Mouse (Mus musculus) kidney, embryonic 14.5 days (tissue): Measurements from ENCODE around the gene Gm45021. TPM values are rescaled to one million over a fixed set of nuclear protein-coding genes. Genes with fewer than 3 reads are reported as not detected.
A peak's percentile ranks its signal among the peaks of the same experiment; 100 is the strongest.

ENCODE experiments used
- ATAC-seq: fragments of 200-750 bp; cut with Nextera tagmentation; 2 replicates; pipeline ENCODE4 v1.8.0; 2017; ENCODE audit warnings: moderate number of reproducible peaks, mild to moderate bottlenecking, moderate TSS enrichment, moderate library complexity; ENCODE audit not compliant: low FRiP score, low TSS enrichment
- H3K27ac ChIP-seq: fragments of 300-500 bp; sonication (generic); 2 replicates; pipeline ENCODE4 v1.5.1; 2014; ENCODE audit warnings: low read depth, mild to moderate bottlenecking, low read length, moderate library complexity, mixed read lengths
- H3K27me3 ChIP-seq: fragments of 300-500 bp; sonication (generic); 2 replicates; pipeline ENCODE4 v1.6.1; 2014; ENCODE audit warnings: mild to moderate bottlenecking, low read length; ENCODE audit not compliant: control insufficient read depth, insufficient read depth
- H3K36me3 ChIP-seq: fragments of 300-500 bp; sonication (generic); 2 replicates; pipeline ENCODE4 v1.6.1; 2014; ENCODE audit warnings: low read length, mixed read lengths; ENCODE audit not compliant: control insufficient read depth, insufficient read depth
- H3K4me1 ChIP-seq: fragments of 300-500 bp; sonication (generic); 2 replicates; pipeline ENCODE4 v1.6.1; 2014; ENCODE audit warnings: low read length, mixed read lengths; ENCODE audit not compliant: control insufficient read depth, insufficient read depth
- H3K4me2 ChIP-seq: fragments of 300-500 bp; sonication (generic); replicated peaks from 2 replicates; pipeline ENCODE4 v1.6.1; 2014; ENCODE audit warnings: low read depth, mild to moderate bottlenecking, low read length
- H3K4me3 ChIP-seq: fragments of 300-500 bp; sonication (generic); 2 replicates; pipeline ENCODE4 v1.5.1; 2014; ENCODE audit warnings: mild to moderate bottlenecking, low read length
- H3K9ac ChIP-seq: fragments of 300-500 bp; sonication (generic); 2 replicates; pipeline ENCODE4 v1.6.1; 2014; ENCODE audit warnings: low read depth, mild to moderate bottlenecking, low read length, moderate library complexity
- H3K9me3 ChIP-seq: fragments of 300-500 bp; sonication (generic); 2 replicates; pipeline ENCODE4 v1.6.1; 2016; ENCODE audit warnings: low read length; ENCODE audit not compliant: control insufficient read depth
- WGBS: fragments of 180-500 bp; shearing (Covaris S2); extraction: QIAGEN DNeasy Blood & Tissue Kit; methylation state at CpG from one replicate; pipeline ENCODE4 v1.1.7; 2014; 5-methylcytosine and 5-hydroxymethylcytosine counted together
- polyA plus RNA-seq: library from polyadenylated mRNA; unstranded; fragments of >200 nt; fragmentation: Nextera tagmentation; extraction: Ambion mirVana; gene quantifications from 2 replicates; pipeline ENCODE4 v1.2.1, GENCODE M21; 2014

The Gm45021 gene
- polyA plus RNA-seq, 1 experiment from 2014 or later, result not detected

DNA sequence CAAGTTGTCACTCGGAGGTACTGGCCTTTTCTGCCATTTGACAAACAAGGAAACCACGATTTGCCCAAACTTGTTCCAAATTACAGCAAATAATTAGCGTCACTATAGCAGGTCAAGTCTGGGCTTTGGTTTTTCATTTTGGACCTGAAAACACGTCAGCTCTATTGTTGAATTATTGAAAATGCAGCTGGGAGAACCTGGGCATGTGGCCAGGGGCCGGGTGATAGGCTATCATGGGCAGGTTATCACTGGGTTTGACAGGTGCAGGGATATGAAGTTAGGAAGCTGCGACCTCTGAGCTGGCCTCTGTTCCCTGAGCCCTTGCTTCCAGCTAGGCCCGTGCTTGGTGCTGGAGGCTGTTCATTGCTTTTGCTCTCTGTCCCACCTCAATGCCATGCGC, 41.4 kb downstream of the Gm45021 start:
- no peak for ATAC-seq
- Histone ChIP-seq H3K27ac (no peak overlapping the region), H3K4me2 (no peak overlapping the region), H3K36me3 (no peaks in the 10 kb centered on the region), H3K4me1 (peaks cover 22% of the 10 kb centered on the region), H3K4me3 (no peak overlapping the region), H3K9me3 (no peaks in the 10 kb centered on the region), H3K9ac (no peak overlapping the region), H3K27me3 (peaks cover 10% of the 10 kb centered on the region)
- WGBS, result 95% methylated on average over 8 of the region's 8 CpGs

DNA sequence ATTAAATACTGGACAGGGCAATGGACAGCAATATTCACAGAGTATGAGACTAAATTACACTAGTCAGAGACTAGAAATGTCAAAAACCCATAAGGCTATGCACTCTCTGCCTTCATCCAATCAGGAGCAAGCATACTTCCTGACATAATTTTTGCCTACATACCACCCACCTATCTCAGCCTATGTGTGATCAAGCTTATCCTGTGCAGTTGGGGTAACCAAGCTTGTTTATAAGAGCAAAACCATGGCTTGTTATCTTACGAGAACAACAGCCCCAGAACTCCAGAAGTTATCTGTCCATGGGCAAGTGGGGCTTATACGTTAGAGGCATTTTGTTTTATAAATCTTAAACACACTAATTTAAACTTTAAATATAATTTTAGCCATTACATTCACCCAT, 45.7 kb downstream of the Gm45021 start:
- no peaks in the 10 kb centered on the region for H3K36me3 ChIP-seq
- WGBS, result 90% methylated on average over 2 of the region's 2 CpGs
- no peak overlapping the region for H3K27ac ChIP-seq
- no peaks in the 10 kb centered on the region for H3K9me3 ChIP-seq
- no peaks in the 10 kb centered on the region for H3K27me3 ChIP-seq
- no peak overlapping the region for H3K4me2 ChIP-seq
- H3K4me3 ChIP-seq, result no peak overlapping the region
- no peak for ATAC-seq
- H3K9ac ChIP-seq, result no peak overlapping the region
- no peaks in the 10 kb centered on the region for H3K4me1 ChIP-seq

DNA sequence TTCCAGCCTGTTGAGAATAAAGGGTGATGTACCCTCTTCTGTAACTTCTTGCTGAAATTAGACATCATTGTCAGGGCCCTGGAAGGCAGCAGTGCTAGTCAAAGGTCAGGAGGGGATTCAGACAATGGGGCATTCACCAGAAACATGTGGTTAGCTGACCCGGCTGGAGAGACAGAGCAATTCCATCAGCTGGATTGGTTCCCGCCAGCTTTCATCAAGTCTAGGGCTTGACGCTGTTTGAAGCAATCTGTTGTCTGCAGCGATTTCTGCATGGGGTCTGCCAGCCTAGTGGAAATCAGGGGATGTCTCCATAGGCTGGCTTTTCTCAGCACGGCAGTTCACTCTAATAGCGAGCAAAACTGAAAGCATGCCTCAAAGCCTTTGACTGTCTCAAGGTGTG, 47.1 kb downstream of the Gm45021 start:
- Histone ChIP-seq H3K27me3 (no peaks in the 10 kb centered on the region), H3K4me1 (no peaks in the 10 kb centered on the region), H3K4me2 (no peak overlapping the region), H3K4me3 (no peak overlapping the region), H3K9ac (no peak overlapping the region), H3K27ac (no peak overlapping the region), H3K9me3 (no peaks in the 10 kb centered on the region), H3K36me3 (no peaks in the 10 kb centered on the region)
- ATAC-seq, result no peak
- whole genome bisulfite sequencing, result 70% methylated on average over 6 of the region's 6 CpGs

DNA sequence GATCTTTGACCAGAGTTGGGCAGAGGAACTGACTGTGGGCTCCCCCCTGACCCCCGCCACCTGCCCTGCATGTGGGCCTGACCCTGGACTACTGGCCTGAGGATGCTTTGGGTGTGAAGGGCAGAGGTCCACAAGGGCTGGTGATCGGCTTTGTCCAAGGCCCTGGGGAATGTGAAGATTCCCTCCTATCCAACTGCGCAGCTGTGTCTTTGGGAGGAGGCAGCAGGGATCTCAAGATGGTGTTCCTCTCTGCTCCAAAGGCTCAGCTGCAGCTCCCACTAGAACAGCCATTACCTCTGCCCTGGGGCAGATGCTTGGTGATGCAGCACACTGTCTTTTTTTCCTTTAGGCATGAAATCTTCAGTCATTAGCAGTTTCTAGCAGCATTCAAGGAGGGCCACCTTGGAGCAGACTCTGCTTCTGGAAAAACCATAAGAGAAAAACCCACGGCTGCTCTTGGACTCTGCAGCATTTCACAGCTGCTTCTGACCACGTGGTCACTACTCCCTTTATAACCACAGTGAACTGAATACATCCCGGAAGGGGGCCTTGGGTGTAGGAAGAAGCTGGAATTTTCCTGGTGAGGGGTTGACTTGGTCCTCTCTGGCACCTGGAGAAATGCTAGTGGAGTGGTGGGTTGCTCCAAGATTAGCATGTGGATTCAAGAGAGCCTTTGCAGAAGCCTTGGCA, 48.5 kb downstream of the Gm45021 start:
- 73% methylated on average over 6 of the region's 6 CpGs for WGBS

DNA sequence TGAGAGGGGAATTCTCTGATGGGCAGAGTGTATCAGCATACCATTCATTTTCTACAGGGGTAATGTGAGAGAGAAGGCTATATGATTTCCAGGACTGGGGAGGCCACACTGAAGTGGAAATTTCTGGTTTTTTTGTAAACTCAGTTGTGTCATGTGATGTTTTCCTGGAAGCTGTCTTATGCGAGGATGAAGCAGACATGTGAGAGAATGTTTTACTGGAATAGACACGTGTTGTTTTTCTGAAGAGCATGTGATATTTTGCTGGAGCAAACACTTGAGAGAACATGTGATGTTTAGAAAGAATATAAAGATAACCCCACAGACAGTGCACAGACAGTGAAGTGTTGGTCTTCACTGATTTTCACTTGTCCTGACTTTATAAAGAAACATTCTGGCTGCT, 49.1 kb downstream of the Gm45021 start:
- Histone ChIP-seq H3K4me3 (no peak overlapping the region), H3K27me3 (no peaks in the 10 kb centered on the region), H3K9ac (no peak overlapping the region), H3K4me2 (no peak overlapping the region), H3K36me3 (no peaks in the 10 kb centered on the region), H3K4me1 (no peaks in the 10 kb centered on the region), H3K9me3 (no peaks in the 10 kb centered on the region), H3K27ac (no peak overlapping the region)
- ATAC-seq, result no peak
- WGBS, result 77% methylated on average over 2 of the region's 2 CpGs

More for the DNA sequence above, 48.5 kb downstream of the Gm45021 start:
- Histone ChIP-seq H3K27ac (no peak overlapping the region), H3K4me3 (no peak overlapping the region), H3K9ac (no peak overlapping the region), H3K36me3 (no peaks in the 10 kb centered on the region), H3K4me1 (no peaks in the 10 kb centered on the region), H3K4me2 (no peak overlapping the region), H3K9me3 (no peaks in the 10 kb centered on the region), H3K27me3 (no peaks in the 10 kb centered on the region)
- no peak for ATAC-seq

DNA sequence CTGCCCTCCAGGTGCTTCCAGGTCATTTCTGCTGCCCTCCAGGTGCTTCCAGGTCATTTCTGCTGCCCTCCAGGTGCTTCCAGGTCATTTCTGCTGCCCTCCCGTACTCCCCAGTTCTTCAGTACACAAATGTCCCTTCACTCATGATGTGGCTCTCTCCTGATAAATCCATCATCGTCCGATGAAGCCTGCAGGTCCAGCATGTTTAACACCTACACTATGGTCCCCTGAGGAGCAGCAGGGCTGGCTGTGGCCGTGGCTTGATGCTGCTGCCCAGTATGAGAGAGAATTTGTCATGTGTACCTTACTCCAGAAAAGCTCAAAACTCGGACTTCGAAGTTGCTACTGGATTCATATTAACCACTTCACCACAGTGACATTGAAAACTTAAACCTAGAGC, 52.0 kb downstream of the Gm45021 start:
- no peaks in the 10 kb centered on the region for H3K4me1 ChIP-seq
- H3K27ac ChIP-seq, result no peak overlapping the region
- H3K36me3 ChIP-seq, result no peaks in the 10 kb centered on the region
- H3K4me2 ChIP-seq, result no peak overlapping the region
- H3K9ac ChIP-seq, result no peak overlapping the region
- 76% methylated on average over 6 of the region's 6 CpGs for WGBS
- no peaks in the 10 kb centered on the region for H3K27me3 ChIP-seq
- H3K9me3 ChIP-seq, result no peaks in the 10 kb centered on the region
- ATAC-seq, result no peak
- no peak overlapping the region for H3K4me3 ChIP-seq

DNA sequence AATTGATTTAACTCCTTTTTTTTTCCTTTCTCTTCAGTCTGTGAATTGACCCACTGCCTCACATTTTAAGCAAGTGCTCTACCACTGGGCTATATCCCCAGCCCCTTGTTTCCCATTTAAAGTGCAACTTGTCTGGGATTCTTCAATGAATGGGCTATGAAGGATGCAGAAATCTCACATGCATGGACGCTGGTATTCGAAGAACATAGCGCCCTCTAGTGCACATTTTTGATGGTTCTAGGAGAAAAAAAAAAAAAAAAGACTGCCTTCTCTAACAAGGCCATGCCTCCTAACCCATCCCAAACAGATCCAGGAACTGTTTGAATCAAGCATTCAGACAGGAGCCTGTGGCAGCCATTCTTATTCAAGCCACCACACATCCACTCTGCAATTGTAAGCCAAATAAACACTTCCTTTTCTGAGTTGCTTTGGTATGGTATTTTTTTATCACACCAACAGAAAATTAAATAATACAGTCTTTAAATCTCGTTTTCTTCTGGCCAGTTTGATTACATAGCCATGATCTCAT, 53.4 kb downstream of the Gm45021 start:
- Histone ChIP-seq H3K4me3 (no peak overlapping the region), H3K9me3 (no peaks in the 10 kb centered on the region), H3K36me3 (no peaks in the 10 kb centered on the region), H3K27me3 (no peaks in the 10 kb centered on the region), H3K4me2 (no peak overlapping the region), H3K4me1 (no peaks in the 10 kb centered on the region), H3K9ac (no peak overlapping the region), H3K27ac (no peak overlapping the region)
- no peak for ATAC-seq
- 22% methylated on average over 4 of the region's 4 CpGs for WGBS

DNA sequence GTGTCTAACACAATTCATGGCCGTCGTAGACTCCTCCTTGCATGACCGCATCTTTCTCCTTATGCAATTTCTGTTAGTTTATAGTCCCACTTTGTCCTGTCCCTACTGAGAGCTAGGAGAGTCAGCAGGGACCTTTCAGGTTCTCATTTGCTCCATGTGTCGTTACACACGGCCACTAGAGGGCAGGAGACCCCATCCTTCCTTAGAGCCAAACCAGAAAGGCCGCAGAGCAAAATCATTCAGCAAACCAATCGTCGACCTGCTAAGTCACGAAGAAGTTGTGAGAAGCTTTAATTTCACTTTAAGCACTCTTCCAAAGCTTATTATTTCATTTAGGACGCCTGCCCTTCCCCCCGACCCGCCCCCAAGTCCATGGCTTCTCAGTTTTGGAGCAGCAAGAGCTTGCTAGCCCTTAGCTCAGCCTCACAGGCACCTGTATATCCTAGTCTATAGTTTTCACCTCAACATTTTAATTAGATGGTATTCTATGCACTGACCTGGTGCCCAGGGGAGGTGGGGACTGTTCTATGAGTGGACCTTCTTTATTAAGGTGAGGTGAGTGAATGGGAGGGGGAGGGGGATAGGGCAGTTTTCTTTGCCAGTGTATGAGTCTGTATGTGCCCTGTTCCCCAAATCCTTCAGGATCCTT, 56.4 kb downstream of the Gm45021 start:
- no peak overlapping the region for H3K27ac ChIP-seq
- H3K27me3 ChIP-seq, result no peaks in the 10 kb centered on the region
- no peaks in the 10 kb centered on the region for H3K9me3 ChIP-seq
- H3K4me2 ChIP-seq, result no peak overlapping the region
- 12% methylated on average over 12 of the region's 12 CpGs for WGBS
- H3K4me3 ChIP-seq, result no peak overlapping the region
- H3K4me1 ChIP-seq, result no peaks in the 10 kb centered on the region
- no peak overlapping the region for H3K9ac ChIP-seq
- peak; percentile 20; the same call in 1 of the 2 replicates for ATAC-seq
- no peaks in the 10 kb centered on the region for H3K36me3 ChIP-seq

DNA sequence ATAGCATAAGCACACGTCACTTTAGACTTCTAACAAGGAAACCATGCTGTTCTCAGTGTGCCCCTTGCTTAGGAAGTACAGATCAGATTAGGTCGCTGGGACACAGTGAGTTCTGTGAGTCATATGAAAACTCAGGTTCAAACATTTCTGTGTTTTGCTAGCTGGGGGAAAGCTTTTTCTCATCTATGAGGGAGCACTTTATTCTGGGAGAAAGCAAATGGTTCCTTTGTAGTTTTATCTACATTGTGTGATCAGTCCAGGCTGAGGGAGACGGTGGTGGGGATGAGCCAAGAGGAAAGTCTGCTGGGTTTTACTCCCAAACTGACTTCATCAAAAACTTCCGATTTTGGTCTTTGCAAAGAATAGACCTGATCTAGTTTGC, 56.9 kb downstream of the Gm45021 start:
- H3K27ac ChIP-seq, result no peak overlapping the region
- no peak overlapping the region for H3K4me3 ChIP-seq
- H3K4me2 ChIP-seq, result no peak overlapping the region
- no peak for ATAC-seq
- no peaks in the 10 kb centered on the region for H3K27me3 ChIP-seq
- no peaks in the 10 kb centered on the region for H3K4me1 ChIP-seq
- H3K9ac ChIP-seq, result no peak overlapping the region
- 82% methylated on average over 4 of the region's 4 CpGs for WGBS
- no peaks in the 10 kb centered on the region for H3K9me3 ChIP-seq
- H3K36me3 ChIP-seq, result no peaks in the 10 kb centered on the region
